Mouse (Mus musculus) adrenal gland, postnatal 25 days (tissue): Measurements from ENCODE around the gene Cgref1. TPM values are rescaled to one million over a fixed set of nuclear protein-coding genes. Genes with fewer than 3 reads are reported as not detected.

Experiments
- total RNA-seq: library from RNA; stranded (reverse); gene quantifications from 2 replicates; pipeline ENCODE4 v1.2.3, GENCODE M21; 2021

The Cgref1 gene
- total RNA-seq, 1 experiment from 2014 or later = 1.0 TPM

Other genes starting within 250 kb of the Cgref1 start
- 0.57 and 1.3 TPM in 2 replicates for gene Dpysl5, start 234.0 kb downstream of the Cgref1 start, total RNA-seq
- gene Mapre3, start 130.9 kb downstream of the Cgref1 start, total RNA-seq = 51.8 and 62.9 TPM in 2 replicates
- gene Tmem214, start 77.6 kb downstream of the Cgref1 start, total RNA-seq = 49.2 and 52.8 TPM in 2 replicates
- 12.1 and 17.3 TPM in 2 replicates for gene Agbl5, start 56.9 kb downstream of the Cgref1 start, total RNA-seq
- 190 and 207 TPM in 2 replicates for gene Ost4, start 37.8 kb downstream of the Cgref1 start, total RNA-seq
- 41.3 and 57.2 TPM in 2 replicates for gene Emilin1, start 32.2 kb downstream of the Cgref1 start, total RNA-seq
- 28.5 and 58.5 TPM in 2 replicates for gene Khk, start 24.2 kb downstream of the Cgref1 start, total RNA-seq
- gene Preb, start 14.8 kb upstream of the Cgref1 start, total RNA-seq = 131 TPM in 2 replicates
- gene Tcf23, start 23.1 kb upstream of the Cgref1 start, total RNA-seq = 0.70 and 1.3 TPM in 2 replicates
- 136 and 139 TPM in 2 replicates for gene Atraid, start 102.7 kb upstream of the Cgref1 start, total RNA-seq
- gene Slc5a6, start 103.3 kb upstream of the Cgref1 start, total RNA-seq = 26.4 and 32.1 TPM in 2 replicates
- gene Cad, start 109.2 kb upstream of the Cgref1 start, total RNA-seq = 28.3 and 29.1 TPM in 2 replicates
- not detected in 2 replicates for gene Dnajc5g, start 160.7 kb upstream of the Cgref1 start, total RNA-seq
- not detected in 2 replicates for gene Slc30a3, start 162.6 kb upstream of the Cgref1 start, total RNA-seq
- not detected in 2 replicates for gene Trim54, start 171.1 kb upstream of the Cgref1 start, total RNA-seq
- not detected in 2 replicates for gene Ucn, start 193.2 kb upstream of the Cgref1 start, total RNA-seq
- gene Mpv17, start 208.7 kb upstream of the Cgref1 start, total RNA-seq = 60.3 and 66.6 TPM in 2 replicates
- gene Gm29609, start 234.3 kb upstream of the Cgref1 start, total RNA-seq = 3.2 and 3.5 TPM in 2 replicates
- 67.1 and 82.5 TPM in 2 replicates for gene Gtf3c2, start 234.6 kb upstream of the Cgref1 start, total RNA-seq
- gene Snx17, start 247.6 kb upstream of the Cgref1 start, total RNA-seq = 97.6 and 99.5 TPM in 2 replicates
- 45.2 and 52.6 TPM in 2 replicates for gene Eif2b4, start 247.8 kb upstream of the Cgref1 start, total RNA-seq